Mouse (Mus musculus) small intestine, adult 2 months (tissue): ENCODE measurements at regions not wholly inside any gene's neighbourhood (a gene's known extent, or its start where the extent isn't known, plus 50 kb on each side); places are given as distances from the start of the nearest gene placed in this dataset.

Source experiments
- CTCF ChIP-seq: fragments of 200-500 bp; IDR thresholded peaks from 2 replicates; pipeline ENCODE4 v1.5.1; 2012; ENCODE audit warnings: low read depth, mild to moderate bottlenecking, control low read depth, inconsistent platforms, low read length, moderate library complexity, mixed read lengths; ENCODE audit not compliant: insufficient replicate concordance, insufficient read length; ENCODE audit errors: extremely low read depth
- POLR2A ChIP-seq: fragments of 200-500 bp; IDR thresholded peaks from 2 replicates; pipeline ENCODE4 v1.6.1; 2012; ENCODE audit warnings: low read depth, mild to moderate bottlenecking, control low read depth, inconsistent platforms, low read length, moderate library complexity

- no peak for TF ChIP-seq CTCF
- TF ChIP-seq POLR2A, result no peak
Measured at GRCm38 (mm10) chr14:76836271-76836670, 200.3 kb upstream of the Ccdc122 start.
